Mouse (Mus musculus) cerebellum, postnatal 25 days (tissue): ENCODE measurements at regions not wholly inside any gene's neighbourhood (a gene's known extent, or its start where the extent isn't known, plus 50 kb on each side); places are given as distances from the start of the nearest gene placed in this dataset.
"Not testable (repeated sequence)": the region's sequence is repeated elsewhere in the genome, so short reads cannot be mapped to it uniquely, and the experiment has no call there.

Experiments used
- DNase-seq, 2 experiments: peaks; one replicate each; pipeline ENCODE4 v3.0.0; 2021; ENCODE audit warnings: mixed read lengths in 2 of 2

DNA sequence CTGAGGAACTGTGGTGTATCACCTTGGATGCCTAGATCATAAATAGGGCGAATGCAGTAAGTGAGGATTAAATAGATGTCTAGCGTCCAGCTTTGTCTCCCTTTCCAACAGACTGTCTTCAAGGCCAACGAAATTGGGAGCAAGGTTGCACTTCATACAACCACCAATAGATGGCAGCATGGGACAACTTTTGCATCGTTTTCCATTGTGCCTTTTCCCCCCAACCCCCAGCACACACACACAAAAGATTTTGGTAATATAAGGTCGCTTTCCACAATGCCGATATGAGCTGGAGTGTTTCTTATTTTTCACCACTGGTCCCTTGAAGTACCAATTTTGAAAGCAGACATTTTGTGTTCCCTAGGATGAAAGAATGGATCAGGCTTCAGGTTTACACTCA, 304.7 kb downstream of the BC048507 start:
- DNase-seq = peak; percentile 10 to 36

DNA sequence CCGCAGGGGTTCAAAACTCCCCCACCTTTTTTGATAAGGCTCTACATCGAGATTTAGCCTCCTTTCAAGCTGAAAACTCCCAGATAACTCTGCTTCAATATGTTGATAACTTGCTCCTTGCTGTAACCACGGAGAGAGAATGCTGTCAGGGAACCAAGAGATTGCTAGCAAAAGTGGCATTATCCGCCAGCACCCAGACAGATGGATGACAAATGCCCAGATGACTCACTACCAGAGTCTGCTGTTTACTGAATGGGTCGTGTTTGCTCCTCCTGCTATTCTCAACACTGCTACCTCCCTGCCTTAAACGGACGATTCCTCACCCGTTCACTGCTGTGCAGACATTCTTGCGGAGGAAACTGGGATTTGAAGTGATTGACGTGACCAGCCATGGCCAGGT, 310.3 kb downstream of the BC048507 start:
- not testable (repeated sequence) for DNase-seq
